Mouse (Mus musculus) layer of hippocampus, adult 18-20 months (tissue): Measurements from ENCODE around the gene Rbmx. TPM values are rescaled to one million over a fixed set of nuclear protein-coding genes. Genes with fewer than 3 reads are reported as not detected.

ENCODE experiments used
- total RNA-seq, 2 experiments: library from RNA; stranded (reverse); gene quantifications; 2 replicates each; pipeline ENCODE4 v1.2.3; 2021

Gene Rbmx
- total RNA-seq, 2 experiments from 2014 or later: 56.5 to 69.7 TPM

Other genes with a start within 250 kb of the Rbmx start
- not detected for gene Cd40lg, start 180.9 kb downstream of the Rbmx start, total RNA-seq
- 10 to 100 TPM; 30.8 to 41.4 TPM for gene Arhgef6, start 54.3 kb downstream of the Rbmx start, total RNA-seq
- not detected for gene Gm364, start 16.1 kb upstream of the Rbmx start, total RNA-seq
- gene Gpr101, start 110.7 kb upstream of the Rbmx start, total RNA-seq: 1 to 10 TPM; 8.3 TPM